Mouse (Mus musculus) cerebellum, adult 2 months (tissue): ENCODE data around the gene Ikzf2. TPM values are rescaled to one million over a fixed set of nuclear protein-coding genes. Genes with fewer than 3 reads are reported as not detected.

Source experiments
- DNase-seq, 2 experiments: peaks; one replicate each; pipeline ENCODE4 v3.0.0; 2021
- H3K27ac ChIP-seq: fragments of 200-500 bp; 2 replicates; pipeline ENCODE4 v1.5.1; 2012; ENCODE audit warnings: low read length, control low read depth, inconsistent platforms; ENCODE audit not compliant: insufficient read depth
- H3K27me3 ChIP-seq: fragments of 200-500 bp; 2 replicates; pipeline ENCODE4 v1.6.1; 2012; ENCODE audit warnings: inconsistent platforms, mild to moderate bottlenecking, low read length, moderate library complexity; ENCODE audit not compliant: control insufficient read depth, insufficient read depth
- H3K4me1 ChIP-seq: fragments of 200-500 bp; 2 replicates; pipeline ENCODE4 v1.6.1; 2011; ENCODE audit warnings: low read length; ENCODE audit not compliant: control insufficient read depth, insufficient read depth
- H3K4me3 ChIP-seq: fragments of 200-500 bp; replicated peaks from 2 replicates; pipeline ENCODE3; 2011; ENCODE audit warnings: mild to moderate bottlenecking, low read depth, low read length, control low read depth; ENCODE audit not compliant: insufficient read depth
- CTCF ChIP-seq: fragments of 200-500 bp; IDR thresholded peaks from 2 replicates; pipeline ENCODE4 v1.5.1; 2011; ENCODE audit warnings: low read depth, mild to moderate bottlenecking, control low read depth, low read length, moderate library complexity, borderline replicate concordance; ENCODE audit not compliant: insufficient read depth
- POLR2A ChIP-seq: fragments of 200-500 bp; IDR thresholded peaks from 2 replicates; pipeline ENCODE4 v1.6.1; 2011; ENCODE audit warnings: low read length, control low read depth, borderline replicate concordance; ENCODE audit not compliant: insufficient read depth
- WGBS: fragments of 180-500 bp; shearing (Covaris S2); methylation state at CpG from one replicate; pipeline ENCODE4 v1.1.7; 2018; 5-methylcytosine and 5-hydroxymethylcytosine counted together
- polyA plus RNA-seq: library from polyadenylated mRNA; depleted of rRNA; stranded (reverse); fragments of >200 nt; gene quantifications from 2 replicates; pipeline ENCODE4 v1.2.3, GENCODE M21; 2012

Gene Ikzf2
- polyA plus RNA-seq, 1 experiment, result 2.1 TPM

GRCm38 (mm10) chr1:69638321-69638720 is 48.7 kb downstream of the Ikzf2 start:
- no peaks in the 10 kb centered on the region for H3K4me1 ChIP-seq
- WGBS, result 88% methylated on average over 8 of the region's 8 CpGs
- no peak overlapping the region for H3K4me3 ChIP-seq
- DNase-seq, result no peak
- TF ChIP-seq POLR2A, result no peak
- no peak for TF ChIP-seq CTCF
- no peaks in the 10 kb centered on the region for H3K27me3 ChIP-seq
- H3K27ac ChIP-seq, result no peak overlapping the region

DNA sequence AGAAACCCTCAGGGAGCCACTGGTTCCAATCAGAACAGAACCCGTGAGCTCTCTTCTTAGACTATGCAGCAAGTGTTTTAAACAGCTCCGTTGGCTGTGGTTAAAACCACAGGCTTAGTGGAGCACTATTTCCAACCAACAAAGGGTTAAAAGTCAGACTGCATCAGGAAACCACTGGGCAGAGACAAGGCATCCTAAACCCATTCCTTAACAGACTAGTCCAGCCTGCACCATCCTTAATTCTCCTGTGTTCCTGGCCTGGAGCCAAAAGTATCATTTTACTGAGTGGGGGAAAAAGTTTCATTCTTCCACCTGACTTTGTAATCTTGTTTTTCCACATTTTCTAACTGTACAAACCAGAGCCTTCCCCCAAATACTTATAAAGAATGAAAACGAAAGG is 49.1 kb downstream of the Ikzf2 start:
- no peak for DNase-seq
- no peak overlapping the region for H3K4me3 ChIP-seq
- no peak overlapping the region for H3K27ac ChIP-seq
- H3K27me3 ChIP-seq, result no peaks in the 10 kb centered on the region
- 79% methylated on average over 3 of the region's 3 CpGs for WGBS
- no peaks in the 10 kb centered on the region for H3K4me1 ChIP-seq
- TF ChIP-seq POLR2A (no peak), CTCF (no peak)

- DNase-seq, result no peak
- no peak overlapping the region for H3K4me3 ChIP-seq
- no peaks in the 10 kb centered on the region for H3K27me3 ChIP-seq
- H3K27ac ChIP-seq, result no peak overlapping the region
- no peak for TF ChIP-seq CTCF
- no peak for TF ChIP-seq POLR2A
- no peaks in the 10 kb centered on the region for H3K4me1 ChIP-seq
- WGBS, result 97% methylated on average over 2 of the region's 2 CpGs
Observed at GRCm38 (mm10) chr1:69634259-69634658, 52.8 kb downstream of the Ikzf2 start.

DNA sequence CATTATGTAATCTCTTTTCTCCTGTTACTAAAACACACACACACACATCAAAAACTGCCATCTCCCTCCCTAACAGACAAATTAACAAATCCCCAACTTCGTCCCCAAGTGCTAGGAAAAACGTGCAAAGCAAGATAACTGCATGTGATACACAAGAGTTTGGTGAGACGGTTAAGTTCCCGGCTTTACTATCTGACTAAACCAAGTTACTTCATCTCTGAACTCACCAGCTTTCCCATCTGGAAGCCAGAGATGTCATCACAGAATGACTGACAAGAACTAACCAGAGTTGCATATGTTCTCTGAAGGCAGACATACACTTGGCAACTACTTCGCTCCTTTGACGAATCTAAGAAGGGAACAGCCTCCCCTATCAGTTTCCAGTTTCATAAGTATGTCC is 56.5 kb downstream of the Ikzf2 start:
- 79% methylated on average over 6 of the region's 6 CpGs for WGBS
- Histone ChIP-seq H3K27me3 (no peaks in the 10 kb centered on the region), H3K4me3 (no peak overlapping the region), H3K27ac (no peak overlapping the region), H3K4me1 (no peaks in the 10 kb centered on the region)
- no peak for DNase-seq
- no peak for TF ChIP-seq POLR2A
- no peak for TF ChIP-seq CTCF

GRCm38 (mm10) chr1:69629513-69629912 is 57.5 kb downstream of the Ikzf2 start:
- no peak overlapping the region for H3K4me3 ChIP-seq
- no peaks in the 10 kb centered on the region for H3K27me3 ChIP-seq
- no peak overlapping the region for H3K27ac ChIP-seq
- no peaks in the 10 kb centered on the region for H3K4me1 ChIP-seq
- WGBS, result 77% methylated on average over 8 of the region's 8 CpGs
- no peak for TF ChIP-seq POLR2A
- TF ChIP-seq CTCF, result no peak
- no peak for DNase-seq

DNA sequence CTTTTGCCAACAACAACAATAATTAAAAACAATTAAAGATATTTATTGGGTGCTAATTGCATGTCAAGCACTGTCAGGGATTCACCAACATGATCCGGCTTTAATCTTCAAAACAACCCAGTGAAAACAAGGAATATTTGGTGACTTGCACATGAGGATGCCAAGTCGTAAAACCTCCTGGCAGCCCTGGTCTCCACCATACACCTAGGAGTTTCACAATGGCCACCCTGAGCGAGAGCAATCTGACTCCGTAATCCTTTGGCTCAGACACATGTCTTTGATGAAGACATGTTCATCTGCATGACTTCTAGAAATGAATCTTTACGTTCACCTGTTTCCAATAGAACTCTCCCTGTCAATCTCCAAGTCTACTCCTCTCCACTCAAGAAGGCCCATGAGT is 75.0 kb downstream of the Ikzf2 start:
- TF ChIP-seq CTCF, result no peak
- no peak overlapping the region for H3K27ac ChIP-seq
- H3K4me1 ChIP-seq, result no peaks in the 10 kb centered on the region
- H3K27me3 ChIP-seq, result no peaks in the 10 kb centered on the region
- WGBS, result 91% methylated on average over 5 of the region's 5 CpGs
- H3K4me3 ChIP-seq, result no peak overlapping the region
- no peak for DNase-seq

DNA sequence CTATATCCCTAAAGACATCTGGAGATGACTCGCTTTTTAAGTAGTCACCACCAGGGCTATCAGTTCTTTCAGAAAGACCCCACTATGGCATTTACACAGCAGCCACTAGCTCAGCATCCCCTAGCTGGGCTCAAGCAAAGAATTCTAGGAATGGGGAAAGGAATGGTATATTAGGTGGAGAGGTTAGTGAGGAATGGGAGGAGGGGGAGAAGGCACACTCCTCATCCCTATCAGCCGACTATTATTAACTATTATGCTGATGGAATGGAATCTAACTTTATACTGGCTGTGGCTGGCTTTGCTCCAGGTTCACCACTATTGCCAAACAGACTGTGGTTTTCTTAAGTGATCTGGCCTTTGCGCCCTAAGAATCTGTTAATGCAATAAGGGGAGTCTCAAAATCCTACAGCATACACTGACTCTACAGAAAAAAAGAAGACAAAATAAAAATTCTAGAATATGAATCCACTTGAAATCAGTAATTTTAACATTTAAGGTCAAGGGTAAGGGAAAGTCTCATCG is 75.8 kb downstream of the Ikzf2 start:
- Histone ChIP-seq H3K4me3 (no peak overlapping the region), H3K4me1 (no peaks in the 10 kb centered on the region), H3K27me3 (no peaks in the 10 kb centered on the region), H3K27ac (no peak overlapping the region)
- no peak for DNase-seq
- TF ChIP-seq CTCF, result no peak
- TF ChIP-seq POLR2A, result no peak
- WGBS, result 88% methylated on average over 4 of the region's 4 CpGs

- TF ChIP-seq POLR2A (no peak), CTCF (no peak)
- Histone ChIP-seq H3K27ac (no peak overlapping the region), H3K4me1 (no peaks in the 10 kb centered on the region), H3K4me3 (no peak overlapping the region), H3K27me3 (no peaks in the 10 kb centered on the region)
- no peak for DNase-seq
- WGBS, result 90% methylated on average over 7 of the region's 7 CpGs
Observed at GRCm38 (mm10) chr1:69610791-69611190, 76.3 kb downstream of the Ikzf2 start.

DNA sequence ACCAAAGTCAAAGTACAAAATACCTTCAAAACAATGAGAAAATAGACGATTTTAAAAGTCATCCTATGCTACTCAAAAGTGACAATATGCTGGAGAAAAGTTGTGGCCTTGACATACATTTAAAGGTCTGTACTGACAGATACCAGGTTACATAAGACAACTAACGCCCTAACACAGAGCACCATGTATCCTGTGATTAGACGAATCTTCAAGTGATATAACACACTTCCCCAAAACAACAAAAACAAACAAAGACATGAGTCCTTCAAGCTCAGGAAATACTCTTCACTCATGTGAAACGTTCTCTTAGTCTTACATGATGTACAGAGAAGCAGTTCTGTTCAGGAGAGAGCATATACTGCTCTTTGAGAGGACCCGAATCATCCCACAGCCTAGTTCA is 78.2 kb downstream of the Ikzf2 start:
- DNase-seq, result no peak
- Histone ChIP-seq H3K4me1 (no peaks in the 10 kb centered on the region), H3K4me3 (no peak overlapping the region), H3K27me3 (no peaks in the 10 kb centered on the region), H3K27ac (no peak overlapping the region)
- no peak for TF ChIP-seq POLR2A
- no peak for TF ChIP-seq CTCF
- WGBS, result 86% methylated on average over 5 of the region's 5 CpGs
